Mouse (Mus musculus) kidney, adult 2 months (tissue): ENCODE measurements around the gene Chd8. TPM values are rescaled to one million over a fixed set of nuclear protein-coding genes. Genes with fewer than 3 reads are reported as not detected.
"Not testable (repeated sequence)": the region's sequence is repeated elsewhere in the genome, so short reads cannot be mapped to it uniquely, and the experiment has no call there.

ENCODE experiments used
- DNase-seq: peaks from one replicate; pipeline ENCODE4 v3.0.0; 2021
- H3K27ac ChIP-seq: fragments of 200-500 bp; 2 replicates; pipeline ENCODE4 v1.5.1; 2012; ENCODE audit warnings: low read depth, low read length, control low read depth, inconsistent platforms; ENCODE audit not compliant: insufficient read depth
- H3K27me3 ChIP-seq: fragments of 200-500 bp; replicated peaks from 2 replicates; pipeline ENCODE4 v1.6.1; 2012; ENCODE audit warnings: mild to moderate bottlenecking, moderate library complexity, low read length, inconsistent platforms; ENCODE audit not compliant: control insufficient read depth, insufficient read depth
- H3K36me3 ChIP-seq: fragments of 200-500 bp; 2 replicates; pipeline ENCODE4 v1.6.1; 2012; ENCODE audit warnings: mild to moderate bottlenecking, moderate library complexity, low read length, inconsistent platforms; ENCODE audit not compliant: control insufficient read depth, insufficient read depth
- H3K4me1 ChIP-seq: fragments of 200-500 bp; 2 replicates; pipeline ENCODE4 v1.6.1; 2011; ENCODE audit warnings: low read length; ENCODE audit not compliant: control insufficient read depth, insufficient read depth
- H3K4me3 ChIP-seq: fragments of 200-500 bp; 2 replicates; pipeline ENCODE4 v1.5.1; 2011; ENCODE audit warnings: mild to moderate bottlenecking, low read depth, low read length, control low read depth; ENCODE audit not compliant: insufficient read depth
- CTCF ChIP-seq: fragments of 200-500 bp; conservative IDR thresholded peaks from 2 replicates; pipeline ENCODE4 v1.5.1; 2011; ENCODE audit warnings: low read depth, mild to moderate bottlenecking, control low read depth, low read length, moderate library complexity, mixed read lengths; ENCODE audit not compliant: insufficient read depth, insufficient read length
- POLR2A ChIP-seq: fragments of 200-500 bp; IDR thresholded peaks from one replicate; pipeline ENCODE4 v1.6.1; 2011; ENCODE audit warnings: low read depth, low read length, control low read depth
- WGBS: fragments of 180-500 bp; shearing (Covaris S2); methylation state at CpG from one replicate; pipeline ENCODE4 v1.1.7; 2018; 5-methylcytosine and 5-hydroxymethylcytosine counted together
- polyA plus RNA-seq: library from polyadenylated mRNA; depleted of rRNA; stranded (reverse); fragments of >200 nt; gene quantifications from 2 replicates; pipeline ENCODE4 v1.2.3, GENCODE M21; 2012; rRNA removed

Chd8 gene
- 20.6 and 22.1 TPM in 2 replicates for polyA plus RNA-seq

DNA sequence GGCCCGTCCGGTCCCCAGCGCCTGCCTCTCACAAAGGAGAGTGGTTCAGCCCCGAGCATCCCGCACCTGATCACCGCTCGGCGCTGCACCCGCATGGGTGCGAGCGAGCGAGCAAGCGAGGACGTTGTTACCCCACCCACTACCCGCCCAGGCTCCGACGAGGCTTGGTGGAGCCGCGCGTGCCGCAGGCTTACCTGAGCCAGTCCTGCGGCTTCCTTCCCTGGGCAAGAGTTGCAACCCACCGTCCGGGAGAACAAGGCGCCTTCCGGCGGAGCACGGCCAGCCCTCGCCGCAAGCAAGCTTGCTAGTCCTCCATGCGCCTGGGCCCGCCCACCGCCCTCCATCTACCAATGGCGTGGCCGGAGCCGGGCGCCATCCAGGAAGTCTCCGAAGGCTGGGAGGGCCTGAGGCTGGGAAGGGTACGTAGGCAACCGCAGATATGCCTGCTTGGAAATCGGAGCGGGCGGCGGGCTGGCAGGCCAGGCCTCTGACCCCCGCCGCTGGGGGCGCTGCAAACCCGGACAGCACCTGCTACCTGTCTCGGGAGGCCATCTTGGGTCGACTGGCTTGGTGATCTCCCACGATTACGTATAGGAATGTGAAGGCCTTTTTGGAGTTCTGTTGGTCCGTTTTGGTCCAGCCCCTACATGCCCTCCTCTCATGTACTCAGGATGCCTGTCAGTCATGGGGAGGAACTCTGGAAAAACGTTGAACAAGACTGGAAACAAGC is at the start of gene Chd8:
Chd8 (minus strand) TSS at position 297 of the 730 bp plus-strand sequence.
- peak within 1 kb of the TSS; percentile 88 for H3K4me3 ChIP-seq
- TF ChIP-seq POLR2A, result peak; percentile 58
- TF ChIP-seq CTCF, result peak; percentile 72
- DNase-seq, result peak; percentile 99
- H3K27me3 ChIP-seq, result no peaks in the 10 kb centered on the region
- H3K36me3 ChIP-seq, result no peaks in the 10 kb centered on the region
- WGBS, result under 1% methylated on average over 54 of the region's 54 CpGs
- H3K4me1 ChIP-seq, result peaks cover 8% of the 10 kb centered on the region
- peak within 1 kb of the TSS; percentile 28 for H3K27ac ChIP-seq

- no peak for TF ChIP-seq POLR2A
- TF ChIP-seq CTCF, result no peak
- 99% methylated on average over 2 of the region's 2 CpGs for WGBS
These were observed 48.5 kb upstream of the Chd8 start for GRCm38 (mm10) chr14:52306100-52306499.

GRCm38 (mm10) chr14:52304644-52305271 is 47.2 kb upstream of the Chd8 start, which contains the start of gene Mettl3:
Gene Mettl3, minus strand, starts transcription at chr14:52305128.
- under 1% methylated on average over 46 of the region's 46 CpGs for WGBS
- H3K36me3 ChIP-seq, result no peaks in the 10 kb centered on the region
- H3K4me1 ChIP-seq, result no peaks in the 10 kb centered on the region
- peak; percentile 97 for DNase-seq
- TF ChIP-seq POLR2A (peak; percentile 45), CTCF (0 out of 2 replicates have a peak, but pooled peaks have one; percentile 13)
- no peaks in the 10 kb centered on the region for H3K27me3 ChIP-seq
- peak within 1 kb of the TSS; percentile 85 for H3K4me3 ChIP-seq
- peak within 1 kb of the TSS; percentile 95 for H3K27ac ChIP-seq

More at GRCm38 (mm10) chr14:52306100-52306499, 48.5 kb upstream of the Chd8 start:
- no peaks in the 10 kb centered on the region for H3K27me3 ChIP-seq
- H3K4me1 ChIP-seq, result no peaks in the 10 kb centered on the region
- no peak for DNase-seq
- H3K27ac ChIP-seq, result no peak overlapping the region
- no peak overlapping the region for H3K4me3 ChIP-seq
- no peaks in the 10 kb centered on the region for H3K36me3 ChIP-seq

DNA sequence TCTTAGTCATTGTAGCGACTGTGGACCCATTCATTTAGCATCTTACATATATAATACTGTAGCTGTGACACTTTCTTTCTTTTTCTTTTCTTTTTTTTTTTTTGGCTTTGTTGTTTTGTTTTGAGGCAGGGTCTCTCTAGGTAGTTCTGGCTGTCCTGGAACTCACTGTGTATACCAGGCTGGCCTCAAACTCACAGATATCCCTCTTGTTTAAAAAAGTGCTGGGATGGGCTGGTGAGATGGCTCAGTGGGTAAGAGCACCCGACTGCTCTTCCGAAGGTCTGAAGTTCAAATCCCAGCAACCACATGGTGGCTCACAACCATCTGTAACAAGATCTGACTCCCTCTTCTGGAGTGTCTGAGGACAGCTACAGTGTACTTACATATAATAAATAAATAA is 45.9 kb upstream of the Chd8 start:
- WGBS, result 78% methylated on average over 3 of the region's 3 CpGs
- H3K4me1 ChIP-seq, H3K4me3 ChIP-seq, H3K36me3 ChIP-seq, H3K27me3 ChIP-seq, H3K27ac ChIP-seq, DNase-seq: not testable (repeated sequence)

DNA sequence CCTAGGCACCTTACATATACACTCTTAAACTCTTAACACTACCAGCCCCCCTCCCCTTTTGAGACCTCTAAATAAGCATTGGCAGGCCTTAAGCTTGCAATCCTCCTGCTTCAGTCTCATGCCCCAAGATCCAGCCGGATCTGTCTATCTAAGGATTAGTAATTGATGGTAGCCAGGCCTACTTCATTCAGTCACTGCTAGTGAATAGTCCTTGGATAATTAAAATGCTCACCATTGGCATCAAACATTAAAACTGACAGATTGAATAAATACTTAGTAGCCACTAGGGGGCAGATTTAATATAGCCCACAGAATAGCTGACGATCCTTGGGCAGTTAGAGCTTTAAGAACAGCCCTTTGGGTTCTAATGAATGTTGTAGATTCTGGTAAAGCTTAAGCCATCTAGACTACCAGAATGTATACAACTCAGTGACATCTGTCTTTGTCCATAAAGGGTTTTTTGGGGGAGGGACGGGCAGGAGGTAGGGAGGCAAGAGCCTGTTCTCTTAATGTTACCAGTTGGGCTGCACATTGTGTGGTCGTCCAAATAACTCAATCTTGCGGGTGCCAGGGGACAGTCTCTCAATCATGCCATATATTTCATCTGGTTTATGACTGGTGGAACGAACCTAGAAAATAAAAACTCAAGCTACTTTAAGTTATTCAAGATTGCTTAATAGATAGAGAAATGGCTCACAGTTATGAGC is 38.1 kb upstream of the Chd8 start:
- H3K27me3 ChIP-seq, result no peaks in the 10 kb centered on the region
- no peak overlapping the region for H3K4me3 ChIP-seq
- 59% methylated on average over 6 of the region's 6 CpGs for WGBS
- no peak for TF ChIP-seq CTCF
- peaks cover 1% of the 10 kb centered on the region for H3K36me3 ChIP-seq
- peak; percentile 23 for DNase-seq
- no peaks in the 10 kb centered on the region for H3K4me1 ChIP-seq
- H3K27ac ChIP-seq, result no peak overlapping the region

GRCm38 (mm10) chr14:52284191-52284590 is 26.6 kb upstream of the Chd8 start:
- H3K4me3 ChIP-seq, result no peak overlapping the region

GRCm38 (mm10) chr14:52283629-52284028 is 26.0 kb upstream of the Chd8 start:
- peaks cover 1% of the 10 kb centered on the region for H3K36me3 ChIP-seq
- DNase-seq, result no peak
- TF ChIP-seq POLR2A (no peak), CTCF (no peak)
- no peak overlapping the region for H3K27ac ChIP-seq
- no peaks in the 10 kb centered on the region for H3K27me3 ChIP-seq
- WGBS, result 93% methylated on average over 5 of the region's 5 CpGs
- 0 out of 2 replicates have a peak, but pooled peaks cover 2% of the 10 kb centered on the region for H3K4me1 ChIP-seq
- H3K4me3 ChIP-seq, result no peak overlapping the region

More at GRCm38 (mm10) chr14:52284191-52284590, 26.6 kb upstream of the Chd8 start:
- WGBS, result 80% methylated on average over 3 of the region's 3 CpGs
- no peak for DNase-seq
- Histone ChIP-seq H3K27me3 (no peaks in the 10 kb centered on the region), H3K36me3 (peaks cover 1% of the 10 kb centered on the region), H3K27ac (no peak overlapping the region), H3K4me1 (0 out of 2 replicates have a peak, but pooled peaks cover 2% of the 10 kb centered on the region)
- TF ChIP-seq CTCF, result no peak
- no peak for TF ChIP-seq POLR2A
